Mouse (Mus musculus) MEL-GATA-1-ER (cell line): ENCODE data around the gene Prox2.
"Not testable (repeated sequence)": the region's sequence is repeated elsewhere in the genome, so short reads cannot be mapped to it uniquely, and the experiment has no call there.

Source experiments
- DNase-seq: peaks from one replicate; pipeline ENCODE4 v3.0.0-alpha.2; 2012; ENCODE audit warnings: low read depth; ENCODE audit errors: extremely low read depth

Gene Prox2

GRCm38 (mm10) chr12:85110698-85111592 is at the start of gene Prox2, which contains the start of gene Dlst:
TSS of gene Prox2 (minus strand) at chr12:85110759.
TSS of gene Dlst (plus strand) at chr12:85110833.
- DNase-seq, result peak; percentile 59

DNA sequence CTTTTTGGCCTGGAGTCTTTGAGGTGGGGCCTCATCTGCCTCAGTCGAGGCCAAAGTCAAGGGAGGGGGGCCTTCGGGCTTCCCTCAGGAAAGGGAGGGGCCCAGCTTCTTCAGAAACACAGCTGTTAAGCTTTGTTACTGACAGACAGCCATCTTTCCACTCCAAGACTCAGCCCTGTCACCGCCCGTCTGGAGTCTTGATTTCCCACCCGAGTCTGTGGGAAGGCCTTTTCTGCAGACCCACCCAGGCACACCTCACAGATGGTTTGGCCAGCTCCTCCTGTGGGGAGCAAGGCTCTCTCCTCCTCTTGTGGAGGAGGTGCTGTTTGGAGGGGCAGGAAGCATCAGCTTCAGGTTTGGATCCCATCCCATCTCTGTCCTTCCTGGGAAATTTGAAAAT is 49.0 kb upstream of the Prox2 start:
- DNase-seq, result no peak

- DNase-seq, result no peak
Measured at GRCm38 (mm10) chr12:85158801-85159200, 48.2 kb upstream of the Prox2 start.

GRCm38 (mm10) chr12:85157797-85158460 is 47.4 kb upstream of the Prox2 start:
- DNase-seq, result no peak

DNA sequence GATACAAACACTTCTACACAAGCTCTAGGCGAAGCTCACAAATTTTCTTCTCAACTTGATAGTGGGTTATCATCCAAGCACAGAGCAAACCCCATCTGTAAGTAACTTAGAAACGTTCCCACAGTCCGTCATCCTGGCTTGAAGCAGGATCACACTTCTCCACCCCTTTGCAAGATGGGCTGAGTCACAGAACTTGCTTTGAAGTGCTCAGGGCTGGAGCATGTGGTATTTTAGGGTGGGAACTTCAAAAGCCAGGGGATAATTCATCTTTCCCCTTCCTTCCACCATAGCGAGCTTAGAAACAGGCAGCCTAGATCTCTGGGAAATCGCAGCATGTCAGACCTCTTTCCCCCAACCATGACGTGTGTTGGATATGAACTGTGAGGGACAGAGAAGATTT is 45.8 kb upstream of the Prox2 start:
- no peak for DNase-seq

DNA sequence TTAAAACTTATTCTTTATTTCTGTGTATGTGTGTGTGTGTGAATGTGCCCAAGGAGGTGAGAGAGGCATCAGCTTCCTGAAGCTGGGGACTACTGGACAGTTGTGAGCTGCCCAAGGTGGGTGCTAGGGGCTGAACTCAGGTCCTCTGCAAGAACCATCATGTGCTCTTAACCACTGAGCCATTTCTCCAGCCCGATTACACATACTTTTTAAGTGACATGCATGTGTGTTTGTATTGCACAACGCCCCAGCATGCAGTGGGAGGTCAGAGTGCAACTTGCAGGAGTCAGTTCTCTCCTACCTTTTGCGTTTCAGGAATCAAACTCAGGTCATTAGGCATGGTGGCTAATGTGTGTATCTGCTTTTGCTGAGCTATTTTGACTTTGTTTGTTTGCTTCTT is 42.5 kb upstream of the Prox2 start:
- DNase-seq, result no peak

- DNase-seq, result peak; percentile 66
Measured at GRCm38 (mm10) chr12:85151002-85151774, 40.6 kb upstream of the Prox2 start, which contains the start of gene Rps6kl1. TSS of gene Rps6kl1 (minus strand) at chr12:85151264.

GRCm38 (mm10) chr12:85150321-85151001 is 39.9 kb upstream of the Prox2 start:
- no peak for DNase-seq

DNA sequence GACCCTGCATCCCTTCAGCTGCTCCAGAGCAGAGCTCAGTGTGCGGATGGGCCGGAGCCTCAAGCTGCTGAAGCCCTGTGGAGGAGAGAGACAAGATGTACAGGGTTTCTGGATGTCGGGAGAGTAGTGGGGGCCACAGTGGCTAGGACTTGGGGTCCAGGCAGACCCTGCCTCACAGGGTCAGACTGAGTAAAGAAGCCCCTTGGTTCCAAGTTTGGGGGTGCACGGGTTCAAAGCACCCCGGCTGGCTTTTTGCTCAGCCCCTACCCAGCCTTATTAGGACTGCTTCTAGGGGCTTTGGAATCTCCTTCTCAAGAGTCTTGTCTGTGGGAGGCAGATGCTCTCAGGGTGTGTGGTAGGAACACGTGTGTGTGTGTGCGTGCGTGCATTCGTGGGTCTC is 36.3 kb upstream of the Prox2 start:
- DNase-seq, result no peak

- DNase-seq, result no peak
Measured at GRCm38 (mm10) chr12:85146355-85146754, 35.8 kb upstream of the Prox2 start.

DNA sequence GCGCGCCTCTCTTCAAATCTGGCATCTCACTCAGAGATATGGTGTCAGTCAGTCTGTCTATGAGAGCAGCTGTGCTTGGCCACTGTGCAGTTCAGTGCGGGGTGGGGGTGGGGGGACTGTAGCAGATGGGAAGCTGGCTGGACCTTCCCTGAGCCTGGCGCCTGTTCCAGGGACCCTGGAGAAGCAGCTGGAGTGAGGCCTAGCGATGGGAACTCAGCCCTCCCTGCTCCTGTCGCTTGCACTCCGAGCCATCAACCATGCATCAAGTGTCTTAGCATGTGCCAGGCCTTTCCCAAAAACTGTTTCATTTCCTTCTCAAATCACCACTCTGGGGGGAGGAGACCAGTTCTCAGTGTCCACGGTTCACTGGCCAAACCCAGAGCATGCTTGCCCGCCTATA is 35.1 kb upstream of the Prox2 start:
- DNase-seq, result no peak

- DNase-seq, result no peak
Measured at GRCm38 (mm10) chr12:85144821-85145220, 34.3 kb upstream of the Prox2 start.

GRCm38 (mm10) chr12:85144276-85144675 is 33.7 kb upstream of the Prox2 start:
- DNase-seq, result not testable (repeated sequence)

GRCm38 (mm10) chr12:85142803-85143202 is 32.2 kb upstream of the Prox2 start:
- peak; percentile 39 for DNase-seq

DNA sequence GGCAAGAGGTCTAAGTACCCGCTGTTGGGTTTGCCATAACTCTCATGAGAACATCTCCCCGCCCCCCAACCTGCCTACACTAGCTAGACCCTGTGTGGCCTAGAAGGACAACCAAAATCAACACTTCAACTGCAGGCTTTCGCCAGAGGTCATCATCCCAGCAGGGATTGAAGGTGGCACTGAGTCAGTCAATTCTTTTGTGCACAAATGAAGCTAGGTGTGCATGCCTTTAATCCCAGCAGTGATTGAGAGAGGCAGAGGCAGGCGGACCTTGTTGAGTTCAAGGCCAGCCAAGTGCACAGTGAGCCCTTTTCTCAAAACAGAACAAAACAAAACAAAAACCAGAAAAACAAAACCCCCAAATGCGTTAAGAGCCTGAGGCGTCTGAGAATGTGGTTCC is 30.5 kb upstream of the Prox2 start:
- DNase-seq, result no peak

GRCm38 (mm10) chr12:85140036-85140701 is 29.6 kb upstream of the Prox2 start:
- no peak for DNase-seq

GRCm38 (mm10) chr12:85136627-85137026 is 26.1 kb upstream of the Prox2 start:
- DNase-seq, result no peak

GRCm38 (mm10) chr12:85135513-85136470 is 25.2 kb upstream of the Prox2 start:
- no peak for DNase-seq

DNA sequence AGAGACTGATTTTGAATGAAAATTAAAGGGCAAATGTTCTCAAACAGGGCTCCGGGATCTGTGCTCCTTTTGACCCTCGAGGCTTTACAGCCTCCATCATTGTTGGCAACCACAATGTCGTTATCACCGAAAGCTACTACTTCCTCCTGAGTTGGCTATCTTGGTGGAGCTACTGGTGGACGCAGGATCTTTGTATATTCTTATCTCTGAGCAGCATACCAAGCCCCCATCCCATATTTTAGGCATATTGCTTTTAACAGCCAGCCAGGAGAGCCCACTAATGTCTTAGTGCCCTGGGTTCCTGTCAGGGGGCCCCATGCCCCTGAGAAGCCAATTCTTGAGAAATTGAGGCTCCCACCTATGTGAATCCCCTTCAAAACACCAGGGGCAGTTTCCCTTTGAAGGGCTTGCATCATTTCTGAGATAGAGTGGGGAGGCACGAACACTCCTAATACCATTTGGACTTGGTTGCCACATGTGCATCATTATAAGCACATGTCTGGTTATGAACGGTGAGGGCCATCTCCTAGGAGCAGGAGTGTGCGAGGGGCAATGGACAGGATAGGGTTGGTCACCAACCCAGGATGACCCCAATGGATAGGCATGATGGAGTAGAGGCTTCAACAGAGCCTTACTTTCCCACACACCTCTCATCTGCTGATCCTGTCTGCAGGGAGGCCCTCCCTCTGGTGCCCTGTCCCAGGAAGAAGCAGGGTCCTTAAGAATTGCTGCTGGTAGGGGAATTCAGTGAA is 23.7 kb upstream of the Prox2 start:
- no peak for DNase-seq
